Mouse (Mus musculus) midbrain, embryonic 12.5 days (tissue): ENCODE measurements around the gene Mad1l1. TPM values are rescaled to one million over a fixed set of nuclear protein-coding genes. Genes with fewer than 3 reads are reported as not detected.

ENCODE experiments used
- ATAC-seq: fragments of 200-750 bp; cut with Nextera tagmentation; 2 replicates; pipeline ENCODE4 v1.8.0; 2017; ENCODE audit warnings: low read depth, moderate TSS enrichment, moderate library complexity; ENCODE audit not compliant: low FRiP score
- H3K27ac ChIP-seq: fragments of 300-500 bp; sonication (generic); replicated peaks from 2 replicates; pipeline ENCODE4 v1.5.1; 2016; ENCODE audit warnings: mild to moderate bottlenecking
- H3K27me3 ChIP-seq: fragments of 300-500 bp; sonication (generic); 2 replicates; pipeline ENCODE4 v1.6.1; 2016; ENCODE audit warnings: mild to moderate bottlenecking
- H3K36me3 ChIP-seq: fragments of 300-500 bp; sonication (generic); 2 replicates; pipeline ENCODE4 v1.6.1; 2016
- H3K4me1 ChIP-seq: fragments of 300-500 bp; sonication (generic); 2 replicates; pipeline ENCODE4 v1.6.1; 2016
- H3K4me2 ChIP-seq: fragments of 300-500 bp; sonication (generic); replicated peaks from 2 replicates; pipeline ENCODE4 v1.6.1; 2016; ENCODE audit warnings: mild to moderate bottlenecking, moderate library complexity
- H3K4me3 ChIP-seq: fragments of 300-500 bp; sonication (generic); 2 replicates; pipeline ENCODE4 v1.5.1; 2016; ENCODE audit warnings: mild to moderate bottlenecking
- H3K9ac ChIP-seq: fragments of 300-500 bp; sonication (generic); replicated peaks from 2 replicates; pipeline ENCODE4 v1.6.1; 2016; ENCODE audit warnings: mild to moderate bottlenecking, moderate library complexity
- H3K9me3 ChIP-seq: fragments of 300-500 bp; sonication (generic); 2 replicates; pipeline ENCODE4 v1.6.1; 2016; ENCODE audit warnings: mild to moderate bottlenecking
- WGBS: fragments of 180-500 bp; shearing (Covaris S2); methylation state at CpG from one replicate; pipeline ENCODE4 v1.1.7; 2016; 5-methylcytosine and 5-hydroxymethylcytosine counted together
- polyA plus RNA-seq: library from polyadenylated mRNA; unstranded; fragments of >200 nt; fragmentation: Nextera tagmentation; extraction: Ambion mirVana; gene quantifications from 2 replicates; pipeline ENCODE4 v1.2.1, GENCODE M21; 2016

Gene Mad1l1
- polyA plus RNA-seq, 1 experiment from 2014 or later = 48.7 TPM

DNA sequence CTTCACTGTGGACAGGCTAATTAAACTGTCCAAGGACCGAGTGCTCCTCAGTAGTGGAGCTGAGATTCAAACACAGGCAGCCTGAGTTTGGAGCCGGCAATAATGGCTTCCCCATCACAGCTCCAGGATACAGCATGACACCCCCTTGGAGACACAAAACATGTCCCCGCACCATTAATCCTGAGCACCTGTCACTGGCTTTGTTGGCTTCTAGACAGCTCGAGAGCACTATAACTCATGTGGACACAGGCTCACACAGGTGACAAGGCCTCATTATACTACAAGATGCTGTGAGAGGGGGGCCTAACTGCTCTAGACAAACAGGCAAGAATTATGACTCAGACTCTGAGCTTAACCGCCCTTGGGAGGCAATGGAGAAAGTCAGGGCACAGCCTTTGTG is 66.1 kb downstream of the Mad1l1 start:
- Histone ChIP-seq H3K4me1 (no peaks in the 10 kb centered on the region), H3K4me2 (no peak overlapping the region), H3K9ac (no peak overlapping the region), H3K27ac (no peak overlapping the region), H3K4me3 (no peak overlapping the region), H3K27me3 (no peaks in the 10 kb centered on the region), H3K36me3 (peaks cover 13% of the 10 kb centered on the region), H3K9me3 (no peaks in the 10 kb centered on the region)
- ATAC-seq = no peak
- 87% methylated on average over 5 of the region's 5 CpGs for WGBS

DNA sequence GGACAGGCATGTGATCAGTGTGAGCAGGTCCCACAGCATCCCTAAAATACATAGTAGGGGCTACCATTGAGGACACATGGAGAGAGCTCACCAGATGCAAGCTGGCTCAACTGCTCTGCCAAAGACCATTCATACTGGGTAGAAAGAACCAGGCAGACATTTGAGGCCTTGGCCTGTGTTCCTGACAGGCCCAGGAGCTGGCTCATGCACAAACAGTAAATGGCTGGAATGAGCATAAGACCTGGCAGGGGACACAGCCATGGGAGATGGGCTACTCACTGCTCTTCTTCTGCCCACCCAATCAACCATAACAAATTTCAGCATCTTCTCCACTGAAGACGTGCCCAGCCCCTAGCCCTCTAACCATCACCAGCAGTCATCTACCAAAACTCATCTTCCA is 66.7 kb downstream of the Mad1l1 start:
- no peak for ATAC-seq
- Histone ChIP-seq H3K9ac (no peak overlapping the region), H3K36me3 (peaks cover 7% of the 10 kb centered on the region), H3K4me2 (no peak overlapping the region), H3K27me3 (no peaks in the 10 kb centered on the region), H3K27ac (no peak overlapping the region), H3K4me3 (no peak overlapping the region), H3K9me3 (no peaks in the 10 kb centered on the region), H3K4me1 (peaks cover 4% of the 10 kb centered on the region; the same call in 1 of the 2 replicates)
- WGBS = 75% methylated on average over 1 of the region's 1 CpGs

DNA sequence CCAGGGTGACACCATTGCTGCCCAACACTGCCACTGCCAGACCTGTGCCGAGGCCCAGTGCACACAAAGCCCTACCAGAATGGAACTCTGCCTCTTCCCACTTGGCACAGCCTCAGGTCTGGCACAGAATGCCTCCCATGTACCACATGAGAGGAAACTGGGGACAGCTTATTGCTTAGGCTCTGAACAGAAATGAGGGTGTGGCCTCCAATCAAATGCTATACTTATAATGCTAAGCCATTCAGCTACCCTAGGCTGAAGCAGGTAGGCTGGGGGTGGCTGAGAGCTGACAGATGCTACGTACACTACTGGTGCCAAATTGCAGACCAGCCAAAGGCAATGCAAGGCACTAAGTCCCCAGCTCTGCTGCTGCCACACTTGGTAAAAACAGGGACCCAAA is 69.4 kb downstream of the Mad1l1 start:
- Histone ChIP-seq H3K36me3 (peaks cover 5% of the 10 kb centered on the region; the same call in 1 of the 2 replicates), H3K4me2 (no peak overlapping the region), H3K9ac (no peak overlapping the region), H3K4me1 (peaks cover 10% of the 10 kb centered on the region), H3K27me3 (no peaks in the 10 kb centered on the region), H3K9me3 (no peaks in the 10 kb centered on the region), H3K4me3 (no peak overlapping the region), H3K27ac (no peak overlapping the region)
- no peak for ATAC-seq
- WGBS = 84% methylated on average over 2 of the region's 2 CpGs

DNA sequence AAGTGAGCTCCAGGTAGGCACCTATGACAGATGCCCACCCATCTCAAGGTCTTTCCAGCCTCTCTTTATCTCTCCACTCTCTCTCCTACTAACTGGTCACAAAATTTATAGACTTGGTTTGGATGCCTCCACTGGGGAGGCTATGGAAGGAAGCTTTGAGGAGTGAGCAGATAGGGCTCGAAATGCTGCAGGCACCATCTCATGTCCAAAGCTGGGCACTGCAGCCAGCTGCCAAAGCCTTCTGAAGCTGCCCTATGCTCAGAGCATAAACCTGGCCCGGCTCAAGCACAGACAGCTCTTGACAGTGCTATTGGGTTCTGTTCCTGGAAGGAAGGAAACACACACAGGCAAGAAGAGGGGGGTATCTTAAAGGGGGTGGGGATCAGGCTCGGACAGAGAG is 71.0 kb downstream of the Mad1l1 start:
- WGBS = 84% methylated on average over 3 of the region's 3 CpGs
- H3K4me2 ChIP-seq = no peak overlapping the region
- peaks cover 6% of the 10 kb centered on the region; the same call in 1 of the 2 replicates for H3K36me3 ChIP-seq
- no peak for ATAC-seq
- peaks cover 10% of the 10 kb centered on the region for H3K4me1 ChIP-seq
- H3K9ac ChIP-seq = no peak overlapping the region
- H3K27me3 ChIP-seq = no peaks in the 10 kb centered on the region
- peak overlapping the region; percentile 3; the same call in 1 of the 2 replicates for H3K27ac ChIP-seq
- H3K4me3 ChIP-seq = no peak overlapping the region
- H3K9me3 ChIP-seq = no peaks in the 10 kb centered on the region

DNA sequence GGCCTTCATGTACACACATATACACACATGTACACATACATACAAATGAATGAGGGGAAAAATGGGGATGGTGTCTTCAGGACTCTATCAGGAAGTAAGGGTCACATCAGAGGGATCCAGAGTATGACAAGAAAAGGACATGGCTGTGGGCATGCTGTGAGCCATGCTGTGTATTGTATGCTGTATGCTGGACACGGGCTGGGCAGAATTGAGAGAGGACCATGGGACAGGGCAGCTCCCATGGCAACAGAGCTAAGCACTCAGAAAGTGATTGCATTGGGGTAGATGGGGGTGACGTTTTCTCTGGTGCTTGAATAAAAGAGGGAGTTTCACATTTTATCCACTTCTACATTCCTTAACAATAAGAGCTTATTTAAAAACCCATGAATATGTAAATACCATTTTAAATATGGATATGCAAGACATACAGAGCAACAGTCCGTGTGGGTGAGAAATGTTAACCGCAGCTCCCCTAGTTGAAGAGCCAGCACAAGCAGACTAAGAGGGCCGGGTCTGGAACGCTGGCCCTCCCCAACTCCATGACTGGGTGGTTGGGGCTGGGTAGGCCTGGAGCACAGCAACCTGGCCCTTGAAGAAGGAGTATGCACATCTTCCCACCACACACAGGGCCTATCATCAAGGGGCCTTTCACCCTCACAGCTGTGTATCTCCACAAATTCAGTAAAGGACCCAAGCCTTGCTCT is 71.8 kb downstream of the Mad1l1 start:
- Histone ChIP-seq H3K36me3 (0 out of 2 replicates have a peak, but pooled peaks cover 6% of the 10 kb centered on the region), H3K9me3 (no peaks in the 10 kb centered on the region), H3K4me3 (no peak overlapping the region), H3K27me3 (no peaks in the 10 kb centered on the region), H3K4me2 (no peak overlapping the region), H3K4me1 (peaks cover 10% of the 10 kb centered on the region), H3K9ac (no peak overlapping the region), H3K27ac (peak overlapping the region; percentile 39; the same call in 1 of the 2 replicates)
- 50% methylated on average over 6 of the region's 6 CpGs for WGBS
- ATAC-seq = peak; percentile 80; the same call in 1 of the 2 replicates

DNA sequence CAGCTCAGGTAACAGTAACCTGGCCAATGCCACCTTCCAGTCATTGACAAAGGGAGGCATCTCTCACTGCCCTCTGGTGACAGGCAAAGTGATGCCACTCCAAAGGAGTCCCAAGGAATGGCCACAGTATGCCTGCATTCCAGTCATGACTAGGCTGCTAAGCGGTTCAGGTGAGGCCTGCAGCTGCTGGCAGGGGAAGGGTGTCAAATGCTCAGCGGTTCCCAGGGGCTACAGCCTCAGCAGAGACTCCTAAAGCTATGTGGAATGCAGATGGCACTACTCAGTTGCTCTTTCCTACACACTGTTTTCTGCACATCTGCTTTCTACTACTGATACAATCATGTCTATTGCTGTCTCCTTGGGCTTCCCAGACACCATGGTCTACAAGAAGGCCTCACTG is 73.3 kb downstream of the Mad1l1 start:
- H3K36me3 ChIP-seq = 0 out of 2 replicates have a peak, but pooled peaks cover 6% of the 10 kb centered on the region
- H3K27me3 ChIP-seq = no peaks in the 10 kb centered on the region
- no peak overlapping the region for H3K27ac ChIP-seq
- H3K4me1 ChIP-seq = peaks cover 10% of the 10 kb centered on the region
- no peaks in the 10 kb centered on the region for H3K9me3 ChIP-seq
- ATAC-seq = no peak
- no peak overlapping the region for H3K9ac ChIP-seq
- H3K4me3 ChIP-seq = no peak overlapping the region
- WGBS = 91% methylated on average over 2 of the region's 2 CpGs
- H3K4me2 ChIP-seq = no peak overlapping the region

DNA sequence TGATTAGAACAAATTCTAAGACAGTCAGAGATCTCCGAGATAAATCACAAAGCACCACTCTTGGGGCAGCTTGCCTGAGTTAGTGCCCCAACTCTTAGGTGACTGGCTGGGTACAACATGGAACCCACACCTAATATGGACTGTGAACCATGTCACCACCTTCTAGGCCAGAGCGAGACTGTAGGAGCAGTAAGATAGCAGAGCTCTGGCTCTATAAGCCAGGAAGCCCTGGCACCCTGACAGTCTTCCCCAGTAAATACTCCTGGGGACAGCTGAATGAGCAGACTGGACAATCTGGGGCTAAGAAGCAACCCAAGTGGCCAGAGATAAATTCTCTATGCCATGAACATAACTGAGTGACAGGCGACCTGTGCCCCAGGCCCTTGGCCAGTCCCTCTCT is 81.1 kb downstream of the Mad1l1 start:
- WGBS = 90% methylated on average over 3 of the region's 3 CpGs
- H3K4me1 ChIP-seq = no peaks in the 10 kb centered on the region
- H3K9ac ChIP-seq = no peak overlapping the region
- H3K27me3 ChIP-seq = no peaks in the 10 kb centered on the region
- ATAC-seq = no peak
- H3K4me3 ChIP-seq = no peak overlapping the region
- H3K27ac ChIP-seq = no peak overlapping the region
- no peak overlapping the region for H3K4me2 ChIP-seq
- no peaks in the 10 kb centered on the region for H3K9me3 ChIP-seq
- H3K36me3 ChIP-seq = no peaks in the 10 kb centered on the region

DNA sequence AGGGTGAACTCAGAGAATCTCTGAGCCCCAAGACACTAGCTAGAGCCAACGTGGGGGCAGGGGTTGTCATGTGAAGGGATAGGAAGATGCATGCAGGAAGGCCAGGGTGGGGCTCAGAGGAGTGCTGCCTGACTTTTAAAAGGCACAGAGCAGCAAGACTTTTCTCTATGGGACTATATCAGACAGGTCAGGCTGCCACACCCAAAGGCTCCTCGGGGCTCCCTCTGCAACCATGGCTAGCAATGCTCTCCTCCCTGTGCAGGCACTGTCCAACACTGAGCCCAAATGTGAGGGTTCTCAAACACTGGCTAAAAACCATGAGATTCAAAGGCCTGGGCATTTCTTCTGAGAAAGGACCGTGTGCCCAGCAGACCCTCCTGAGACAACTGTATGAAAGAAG is 82.5 kb downstream of the Mad1l1 start:
- H3K36me3 ChIP-seq = no peaks in the 10 kb centered on the region
- no peak overlapping the region for H3K9ac ChIP-seq
- no peak overlapping the region for H3K4me3 ChIP-seq
- H3K27ac ChIP-seq = no peak overlapping the region
- H3K4me2 ChIP-seq = no peak overlapping the region
- no peak for ATAC-seq
- WGBS = 92% methylated on average over 3 of the region's 3 CpGs
- H3K27me3 ChIP-seq = no peaks in the 10 kb centered on the region
- no peaks in the 10 kb centered on the region for H3K9me3 ChIP-seq
- H3K4me1 ChIP-seq = no peaks in the 10 kb centered on the region; the same call in 1 of the 2 replicates

DNA sequence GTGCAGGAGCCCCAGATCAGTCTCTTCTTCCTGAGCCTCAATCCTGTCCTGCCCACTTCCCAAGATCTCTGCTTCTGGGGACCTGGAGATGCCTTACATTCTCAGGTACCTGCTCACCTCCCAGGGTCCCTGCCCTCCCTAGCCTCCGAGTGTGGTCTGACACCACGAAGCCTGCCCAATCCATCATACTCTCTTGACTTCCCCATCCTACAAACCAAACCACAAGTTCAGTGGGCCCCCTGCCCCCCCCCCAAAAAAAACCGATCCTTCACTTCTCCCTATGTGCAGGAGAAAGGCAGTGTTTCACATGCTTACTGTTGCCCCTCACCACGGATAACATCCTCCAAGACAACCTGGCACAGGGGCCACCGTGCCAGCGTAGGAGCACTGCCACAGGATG is 90.5 kb downstream of the Mad1l1 start:
- no peak overlapping the region for H3K4me2 ChIP-seq
- H3K36me3 ChIP-seq = no peaks in the 10 kb centered on the region
- ATAC-seq = no peak
- H3K4me3 ChIP-seq = no peak overlapping the region
- 94% methylated on average over 6 of the region's 6 CpGs for WGBS
- H3K9ac ChIP-seq = no peak overlapping the region
- no peaks in the 10 kb centered on the region for H3K9me3 ChIP-seq
- no peaks in the 10 kb centered on the region for H3K27me3 ChIP-seq
- H3K4me1 ChIP-seq = peaks cover 8% of the 10 kb centered on the region; the same call in 1 of the 2 replicates
- H3K27ac ChIP-seq = no peak overlapping the region

DNA sequence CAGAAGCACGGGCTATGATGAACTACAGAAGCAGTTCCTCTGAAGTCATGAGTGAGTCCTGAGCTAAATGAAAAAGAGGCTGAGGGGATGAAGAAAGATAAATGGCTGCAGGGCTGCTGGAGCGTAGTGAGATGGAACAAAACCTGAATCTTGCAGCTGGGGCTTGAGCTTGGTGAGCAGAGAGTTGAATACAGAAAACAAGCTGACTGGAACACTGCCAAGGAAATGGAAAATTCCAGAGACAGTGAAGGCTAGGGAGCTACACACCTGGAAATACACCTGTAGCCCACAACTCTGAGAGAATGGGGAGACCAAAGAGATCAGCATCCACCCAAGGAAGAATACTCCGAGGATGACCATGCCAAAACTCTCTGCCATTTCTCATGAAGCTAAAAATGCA is 93.0 kb downstream of the Mad1l1 start:
- H3K9me3 ChIP-seq = no peaks in the 10 kb centered on the region
- no peak overlapping the region for H3K4me2 ChIP-seq
- no peak overlapping the region for H3K4me3 ChIP-seq
- H3K27me3 ChIP-seq = no peaks in the 10 kb centered on the region
- no peak overlapping the region for H3K9ac ChIP-seq
- H3K4me1 ChIP-seq = peaks cover 18% of the 10 kb centered on the region
- H3K36me3 ChIP-seq = no peaks in the 10 kb centered on the region
- no peak overlapping the region for H3K27ac ChIP-seq
- WGBS = 97% methylated on average over 3 of the region's 3 CpGs
- no peak for ATAC-seq

DNA sequence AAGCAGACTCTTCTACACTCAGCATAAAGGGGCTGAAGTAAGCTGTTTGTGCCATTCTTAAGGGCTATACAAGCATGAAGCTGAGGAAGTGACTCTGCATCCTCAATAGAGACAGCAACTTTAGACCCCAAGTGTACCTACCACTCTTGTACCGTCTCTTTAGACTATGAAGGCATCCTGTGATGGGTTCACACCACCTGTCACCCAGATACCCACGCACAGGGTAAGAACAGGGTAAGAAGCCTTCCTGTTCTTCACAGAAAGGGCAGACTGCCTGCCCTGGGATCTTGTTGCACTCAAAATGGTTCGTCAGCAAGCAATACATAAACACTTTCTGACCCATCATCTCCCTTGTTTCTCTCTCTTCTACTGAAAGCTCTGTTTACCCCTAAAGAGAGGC is 94.5 kb downstream of the Mad1l1 start:
- H3K9me3 ChIP-seq = no peaks in the 10 kb centered on the region
- H3K9ac ChIP-seq = no peak overlapping the region
- H3K27ac ChIP-seq = 0 out of 2 replicates have a peak overlapping the region, but pooled peaks have one; percentile 20
- 80% methylated on average over 3 of the region's 3 CpGs for WGBS
- H3K36me3 ChIP-seq = no peaks in the 10 kb centered on the region
- no peak overlapping the region for H3K4me3 ChIP-seq
- no peaks in the 10 kb centered on the region for H3K27me3 ChIP-seq
- H3K4me1 ChIP-seq = peaks cover 27% of the 10 kb centered on the region
- ATAC-seq = no peak
- no peak overlapping the region for H3K4me2 ChIP-seq

DNA sequence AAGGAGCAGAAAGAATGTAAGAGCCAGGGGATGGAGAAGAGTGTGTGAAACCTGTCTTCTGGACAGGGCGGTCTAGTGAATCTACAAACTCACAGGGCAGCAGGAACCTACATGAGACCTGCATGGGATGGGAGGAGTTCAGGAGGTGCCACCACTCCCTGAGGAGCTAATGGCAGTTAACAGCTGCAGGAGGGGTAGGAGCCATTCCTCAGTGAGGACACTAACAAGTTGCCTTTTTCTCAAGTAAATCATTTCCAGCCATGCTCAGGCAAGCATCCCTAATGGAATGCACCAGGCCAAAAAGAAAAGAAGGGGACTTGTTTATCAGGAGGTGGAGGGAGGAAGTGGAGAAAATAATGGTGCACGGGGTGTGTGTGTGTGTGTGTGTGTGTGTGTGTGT is 95.5 kb downstream of the Mad1l1 start:
- H3K4me1 ChIP-seq = peaks cover 30% of the 10 kb centered on the region
- no peak overlapping the region for H3K4me3 ChIP-seq
- H3K9ac ChIP-seq = no peak overlapping the region
- H3K4me2 ChIP-seq = no peak overlapping the region
- H3K27me3 ChIP-seq = no peaks in the 10 kb centered on the region
- H3K9me3 ChIP-seq = no peaks in the 10 kb centered on the region
- H3K36me3 ChIP-seq = no peaks in the 10 kb centered on the region
- 79% methylated on average over 2 of the region's 2 CpGs for WGBS
- no peak overlapping the region for H3K27ac ChIP-seq
- no peak for ATAC-seq

DNA sequence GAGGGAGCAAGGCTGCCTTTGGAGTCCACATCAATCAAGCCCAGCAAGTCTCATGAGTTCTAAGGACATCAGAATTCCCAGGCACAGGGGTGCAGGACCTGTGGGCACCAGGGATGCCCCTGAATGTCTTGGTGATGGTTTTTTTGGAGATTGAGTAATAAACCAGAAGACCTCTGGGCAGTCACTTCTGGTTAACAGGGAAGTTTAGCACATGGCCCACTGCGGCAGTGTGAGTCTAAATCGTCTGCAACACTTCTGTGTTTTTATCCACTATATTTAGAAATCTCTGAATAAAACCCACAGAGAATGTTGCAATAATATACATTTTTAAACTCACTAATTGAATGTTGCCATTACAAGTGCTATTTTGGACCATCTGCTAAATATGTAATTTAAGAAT is 96.2 kb downstream of the Mad1l1 start:
- no peak overlapping the region for H3K27ac ChIP-seq
- no peak for ATAC-seq
- 93% methylated on average over 2 of the region's 2 CpGs for WGBS

More for the DNA sequence above, 96.2 kb downstream of the Mad1l1 start:
- H3K27me3 ChIP-seq = no peaks in the 10 kb centered on the region
- H3K4me1 ChIP-seq = peaks cover 33% of the 10 kb centered on the region
- H3K36me3 ChIP-seq = no peaks in the 10 kb centered on the region
- H3K9ac ChIP-seq = no peak overlapping the region
- H3K4me3 ChIP-seq = no peak overlapping the region
- H3K9me3 ChIP-seq = no peaks in the 10 kb centered on the region
- no peak overlapping the region for H3K4me2 ChIP-seq
